Mouse (Mus musculus): ENCODE measurements around the gene Txndc12. TPM values are rescaled to one million over a fixed set of nuclear protein-coding genes. Genes with fewer than 3 reads are reported as not detected.
A peak's percentile ranks its signal among the peaks of the same experiment; 100 is the strongest.

The Txndc12 gene
- polyA plus RNA-seq, 1 experiment = 46.4 TPM

GRCm38 (mm10) chr4:108833828-108834114 is 630 bp upstream of the Txndc12 start:
- TF ChIP-seq TCF3 (IDR thresholded peaks at IDR 0.05; ENCODE audit: insufficient read length, low read depth) (no peak), E2F4 (IDR thresholded peaks at IDR 0.05; ENCODE audit: insufficient read depth) (no peak), TCF12 (IDR thresholded peaks at IDR 0.05; ENCODE audit: insufficient read depth, poor library complexity, severe bottlenecking) (no peak), MYOD1 (IDR thresholded peaks at IDR 0.05; ENCODE audit: control insufficient read depth in 1 of 3, insufficient read length in 2 of 3, low read depth in 2 of 3) (no peak), SRF (IDR thresholded peaks at IDR 0.05; ENCODE audit: control insufficient read depth, insufficient read length, low read depth) (no peak), USF1 (IDR thresholded peaks at IDR 0.05; ENCODE audit: low read depth) (no peak), POLR2A (IDR thresholded peaks at IDR 0.05; ENCODE audit: insufficient read length, low read depth) (no peak), MAX (IDR thresholded peaks at IDR 0.05; ENCODE audit: low read depth) (peak; percentile 48), POLR2AphosphoS2 (IDR thresholded peaks at IDR 0.05; ENCODE audit: insufficient read length, low read depth) (no peak), REST (IDR thresholded peaks at IDR 0.05; ENCODE audit: insufficient read depth, insufficient read length) (no peak), MYOG (IDR thresholded peaks at IDR 0.05; ENCODE audit: control insufficient read depth in 1 of 3, insufficient read depth in 1 of 3, insufficient read length in 2 of 3, low read depth in 2 of 3) (no peak), CEBPB (IDR thresholded peaks at IDR 0.05; ENCODE audit: insufficient read depth, poor library complexity, severe bottlenecking) (peak; percentile 95)
- Histone ChIP-seq H3ac (ENCODE audit: control insufficient read depth, insufficient read length) (peak overlapping the region; percentile 34), H3K27me3 (ENCODE audit: control insufficient read depth, insufficient read depth, insufficient read length) (no peaks in the 10 kb centered on the region), H3K4me3 (peak overlapping the region; percentile 62), H3K36me3 (ENCODE audit: control insufficient read depth, insufficient read depth) (peaks cover 12% of the 10 kb centered on the region), H3K4me2 (ENCODE audit: low read depth) (peak overlapping the region; percentile 73), H3K79me2 (ENCODE audit: control insufficient read depth, insufficient read depth) (peaks cover 63% of the 10 kb centered on the region)

GRCm38 (mm10) chr4:108834971-108835311 is 540 bp downstream of the Txndc12 start:
- no peaks in the 10 kb centered on the region for H3K27me3 ChIP-seq (ENCODE audit: control insufficient read depth, insufficient read depth, insufficient read length)

GRCm38 (mm10) chr4:108835496-108835895 is 1.1 kb downstream of the Txndc12 start:
- TF ChIP-seq MYOD1 (IDR thresholded peaks at IDR 0.05; ENCODE audit: control insufficient read depth in 1 of 3, insufficient read length in 2 of 3, low read depth in 2 of 3) (no peak), USF1 (IDR thresholded peaks at IDR 0.05; ENCODE audit: low read depth) (no peak), SRF (IDR thresholded peaks at IDR 0.05; ENCODE audit: control insufficient read depth, insufficient read length, low read depth) (no peak), TCF3 (IDR thresholded peaks at IDR 0.05; ENCODE audit: insufficient read length, low read depth) (no peak), POLR2AphosphoS2 (IDR thresholded peaks at IDR 0.05; ENCODE audit: insufficient read length, low read depth) (no peak), E2F4 (IDR thresholded peaks at IDR 0.05; ENCODE audit: insufficient read depth) (no peak), POLR2A (IDR thresholded peaks at IDR 0.05; ENCODE audit: insufficient read length, low read depth) (no peak), REST (IDR thresholded peaks at IDR 0.05; ENCODE audit: insufficient read depth, insufficient read length) (no peak), CEBPB (IDR thresholded peaks at IDR 0.05; ENCODE audit: insufficient read depth, poor library complexity, severe bottlenecking) (no peak), TCF12 (IDR thresholded peaks at IDR 0.05; ENCODE audit: insufficient read depth, poor library complexity, severe bottlenecking) (no peak), MAX (IDR thresholded peaks at IDR 0.05; ENCODE audit: low read depth) (no peak), MYOG (IDR thresholded peaks at IDR 0.05; ENCODE audit: control insufficient read depth in 1 of 3, insufficient read depth in 1 of 3, insufficient read length in 2 of 3, low read depth in 2 of 3) (no peak)
- H3K4me2 ChIP-seq (ENCODE audit: low read depth) = peak overlapping the region; percentile 72
- peaks cover 59% of the 10 kb centered on the region for H3K79me2 ChIP-seq (ENCODE audit: control insufficient read depth, insufficient read depth)
- peak overlapping the region; percentile 62 for H3K4me3 ChIP-seq
- no peak overlapping the region for H3ac ChIP-seq (ENCODE audit: control insufficient read depth, insufficient read length)
- H3K27me3 ChIP-seq (ENCODE audit: control insufficient read depth, insufficient read depth, insufficient read length) = no peaks in the 10 kb centered on the region
- H3K36me3 ChIP-seq (ENCODE audit: control insufficient read depth, insufficient read depth) = no peaks in the 10 kb centered on the region

More at GRCm38 (mm10) chr4:108834971-108835311, 540 bp downstream of the Txndc12 start:
- TF ChIP-seq CEBPB (IDR thresholded peaks at IDR 0.05; ENCODE audit: insufficient read depth, poor library complexity, severe bottlenecking) (no peak), TCF12 (IDR thresholded peaks at IDR 0.05; ENCODE audit: insufficient read depth, poor library complexity, severe bottlenecking) (no peak), POLR2A (IDR thresholded peaks at IDR 0.05; ENCODE audit: insufficient read length, low read depth) (no peak), REST (IDR thresholded peaks at IDR 0.05; ENCODE audit: insufficient read depth, insufficient read length) (no peak), USF1 (IDR thresholded peaks at IDR 0.05; ENCODE audit: low read depth) (no peak), E2F4 (IDR thresholded peaks at IDR 0.05; ENCODE audit: insufficient read depth) (no peak), POLR2AphosphoS2 (IDR thresholded peaks at IDR 0.05; ENCODE audit: insufficient read length, low read depth) (no peak), SRF (IDR thresholded peaks at IDR 0.05; ENCODE audit: control insufficient read depth, insufficient read length, low read depth) (no peak), MYOG (IDR thresholded peaks at IDR 0.05; ENCODE audit: control insufficient read depth in 1 of 3, insufficient read depth in 1 of 3, insufficient read length in 2 of 3, low read depth in 2 of 3) (no peak), MAX (IDR thresholded peaks at IDR 0.05; ENCODE audit: low read depth) (no peak), MYOD1 (IDR thresholded peaks at IDR 0.05; ENCODE audit: control insufficient read depth in 1 of 3, insufficient read length in 2 of 3, low read depth in 2 of 3) (no peak)
- Histone ChIP-seq H3K4me2 (ENCODE audit: low read depth) (peak overlapping the region; percentile 72), H3K79me2 (ENCODE audit: control insufficient read depth, insufficient read depth) (peaks cover 60% of the 10 kb centered on the region), H3K36me3 (ENCODE audit: control insufficient read depth, insufficient read depth) (peaks cover 4% of the 10 kb centered on the region), H3K4me3 (peak overlapping the region; percentile 62), H3ac (ENCODE audit: control insufficient read depth, insufficient read length) (peak overlapping the region; percentile 34)

GRCm38 (mm10) chr4:108838031-108838430 is 3.6 kb downstream of the Txndc12 start:
- peak overlapping the region; percentile 21 for H3K4me2 ChIP-seq (ENCODE audit: low read depth)
- no peak for TF ChIP-seq MAX (IDR thresholded peaks at IDR 0.05; ENCODE audit: low read depth)
- TF ChIP-seq SRF (IDR thresholded peaks at IDR 0.05; ENCODE audit: control insufficient read depth, insufficient read length, low read depth) = no peak
- TF ChIP-seq REST (IDR thresholded peaks at IDR 0.05; ENCODE audit: insufficient read depth, insufficient read length) = no peak
- no peak overlapping the region for H3ac ChIP-seq (ENCODE audit: control insufficient read depth, insufficient read length)
- peaks cover 51% of the 10 kb centered on the region for H3K79me2 ChIP-seq (ENCODE audit: control insufficient read depth, insufficient read depth)
- no peaks in the 10 kb centered on the region for H3K27me3 ChIP-seq (ENCODE audit: control insufficient read depth, insufficient read depth, insufficient read length)
- no peak overlapping the region for H3K4me3 ChIP-seq
- H3K36me3 ChIP-seq (ENCODE audit: control insufficient read depth, insufficient read depth) = no peaks in the 10 kb centered on the region

- H3ac ChIP-seq (ENCODE audit: control insufficient read depth, insufficient read length) = no peak overlapping the region
- H3K36me3 ChIP-seq (ENCODE audit: control insufficient read depth, insufficient read depth) = no peaks in the 10 kb centered on the region
- H3K4me3 ChIP-seq = no peak overlapping the region
- H3K4me2 ChIP-seq (ENCODE audit: low read depth) = no peak overlapping the region
- no peaks in the 10 kb centered on the region for H3K27me3 ChIP-seq (ENCODE audit: control insufficient read depth, insufficient read depth, insufficient read length)
- H3K79me2 ChIP-seq (ENCODE audit: control insufficient read depth, insufficient read depth) = peaks cover 35% of the 10 kb centered on the region
- no peak for TF ChIP-seq E2F4 (IDR thresholded peaks at IDR 0.05; ENCODE audit: insufficient read depth)
- TF ChIP-seq TCF3 (IDR thresholded peaks at IDR 0.05; ENCODE audit: insufficient read length, low read depth) = no peak
- no peak for TF ChIP-seq MAX (IDR thresholded peaks at IDR 0.05; ENCODE audit: low read depth)
- no peak for TF ChIP-seq SRF (IDR thresholded peaks at IDR 0.05; ENCODE audit: control insufficient read depth, insufficient read length, low read depth)
- no peak for TF ChIP-seq CEBPB (IDR thresholded peaks at IDR 0.05; ENCODE audit: insufficient read depth, poor library complexity, severe bottlenecking)
Observed at GRCm38 (mm10) chr4:108841920-108842578, 7.6 kb downstream of the Txndc12 start.

Measured in myocyte (in vitro differentiated cells).